Mouse (Mus musculus): Measurements from ENCODE around the gene Tatdn3. TPM values are rescaled to one million over a fixed set of nuclear protein-coding genes. Genes with fewer than 3 reads are reported as not detected.

Gene Tatdn3
- polyA plus RNA-seq, 1 experiment from 2014 or later, result 11.9 TPM

- H3K9me3 ChIP-seq (ENCODE audit: low read length), result no peaks in the 10 kb centered on the region
- 80% methylated on average over 16 of the region's 16 CpGs for WGBS
- DNase-seq (ENCODE audit: low spot score) (no peak), ATAC-seq (no peak)
- no peak overlapping the region for H3K4me3 ChIP-seq (ENCODE audit: low read depth, low read length)
- H3K9ac ChIP-seq (replicated peaks; ENCODE audit: low read depth), result no peak overlapping the region
- H3K27me3 ChIP-seq (replicated peaks; ENCODE audit: insufficient read depth, low read length), result no peaks in the 10 kb centered on the region
- no peak for TF ChIP-seq CTCF (IDR thresholded peaks at IDR 0.05)
- no peak for TF ChIP-seq EP300 (IDR thresholded peaks at IDR 0.05)
- H3K4me2 ChIP-seq (replicated peaks; ENCODE audit: low read depth, low read length), result no peak overlapping the region
- no peaks in the 10 kb centered on the region for H3K4me1 ChIP-seq (ENCODE audit: insufficient read depth, low read depth, low read length)
- no peaks in the 10 kb centered on the region for H3K36me3 ChIP-seq (ENCODE audit: insufficient read depth, low read length)
- H3K27ac ChIP-seq (ENCODE audit: low read length), result no peak overlapping the region
Measured at GRCm38 (mm10) chr1:191072329-191072913, 9.7 kb upstream of the Tatdn3 start.

- DNase-seq (ENCODE audit: low spot score) (no peak), ATAC-seq (no peak)
- Histone ChIP-seq H3K9ac (replicated peaks; ENCODE audit: low read depth) (no peak overlapping the region), H3K9me3 (ENCODE audit: low read length) (no peaks in the 10 kb centered on the region), H3K4me1 (ENCODE audit: insufficient read depth, low read depth, low read length) (no peaks in the 10 kb centered on the region), H3K27me3 (replicated peaks; ENCODE audit: insufficient read depth, low read length) (no peaks in the 10 kb centered on the region), H3K36me3 (ENCODE audit: insufficient read depth, low read length) (no peaks in the 10 kb centered on the region), H3K4me2 (replicated peaks; ENCODE audit: low read depth, low read length) (no peak overlapping the region), H3K4me3 (ENCODE audit: low read depth, low read length) (no peak overlapping the region), H3K27ac (ENCODE audit: low read length) (no peak overlapping the region)
- 83% methylated on average over 6 of the region's 6 CpGs for WGBS
- no peak for TF ChIP-seq EP300 (IDR thresholded peaks at IDR 0.05)
- TF ChIP-seq CTCF (IDR thresholded peaks at IDR 0.05), result no peak
Measured at GRCm38 (mm10) chr1:191071613-191072012, 8.9 kb upstream of the Tatdn3 start.

GRCm38 (mm10) chr1:191070259-191070658 lies 7.5 kb upstream of the Tatdn3 start:
- TF ChIP-seq EP300 (IDR thresholded peaks at IDR 0.05) (no peak), CTCF (IDR thresholded peaks at IDR 0.05) (no peak)
- WGBS, result 80% methylated on average over 4 of the region's 4 CpGs
- H3K27ac ChIP-seq (ENCODE audit: low read length), result no peak overlapping the region
- ATAC-seq (no peak), DNase-seq (ENCODE audit: low spot score) (no peak)
- no peak overlapping the region for H3K4me2 ChIP-seq (replicated peaks; ENCODE audit: low read depth, low read length)
- no peak overlapping the region for H3K9ac ChIP-seq (replicated peaks; ENCODE audit: low read depth)
- no peaks in the 10 kb centered on the region for H3K9me3 ChIP-seq (ENCODE audit: low read length)
- H3K36me3 ChIP-seq (ENCODE audit: insufficient read depth, low read length), result no peaks in the 10 kb centered on the region
- H3K4me1 ChIP-seq (ENCODE audit: insufficient read depth, low read depth, low read length), result no peaks in the 10 kb centered on the region
- no peaks in the 10 kb centered on the region for H3K27me3 ChIP-seq (replicated peaks; ENCODE audit: insufficient read depth, low read length)
- no peak overlapping the region for H3K4me3 ChIP-seq (ENCODE audit: low read depth, low read length)

- peak; percentile 50 for TF ChIP-seq CTCF (IDR thresholded peaks at IDR 0.05)
- no peak for TF ChIP-seq EP300 (IDR thresholded peaks at IDR 0.05)
- Histone ChIP-seq H3K27ac (ENCODE audit: low read length) (no peak overlapping the region), H3K9me3 (ENCODE audit: low read length) (no peaks in the 10 kb centered on the region), H3K36me3 (ENCODE audit: insufficient read depth, low read length) (no peaks in the 10 kb centered on the region), H3K4me1 (ENCODE audit: insufficient read depth, low read depth, low read length) (peaks cover 1% of the 10 kb centered on the region; the same call in 1 of the 2 replicates), H3K4me3 (ENCODE audit: low read depth, low read length) (no peak overlapping the region), H3K9ac (replicated peaks; ENCODE audit: low read depth) (no peak overlapping the region), H3K4me2 (replicated peaks; ENCODE audit: low read depth, low read length) (no peak overlapping the region), H3K27me3 (replicated peaks; ENCODE audit: insufficient read depth, low read length) (no peaks in the 10 kb centered on the region)
- ATAC-seq (no peak), DNase-seq (ENCODE audit: low spot score) (no peak)
- 79% methylated on average over 5 of the region's 5 CpGs for WGBS
Measured at GRCm38 (mm10) chr1:191068377-191068776, 5.6 kb upstream of the Tatdn3 start.

GRCm38 (mm10) chr1:191065188-191065587 lies 2.5 kb upstream of the Tatdn3 start:
- no peak overlapping the region for H3K4me2 ChIP-seq (replicated peaks; ENCODE audit: low read depth, low read length)
- WGBS, result 81% methylated on average over 4 of the region's 4 CpGs
- H3K9ac ChIP-seq (replicated peaks; ENCODE audit: low read depth), result no peak overlapping the region
- ATAC-seq, result no peak
- H3K27ac ChIP-seq (ENCODE audit: low read length), result no peak overlapping the region
- TF ChIP-seq EP300 (IDR thresholded peaks at IDR 0.05), result no peak
- no peak for TF ChIP-seq CTCF (IDR thresholded peaks at IDR 0.05)
- DNase-seq (ENCODE audit: low spot score), result no peak
- no peaks in the 10 kb centered on the region for H3K27me3 ChIP-seq (replicated peaks; ENCODE audit: insufficient read depth, low read length)
- H3K4me1 ChIP-seq (ENCODE audit: insufficient read depth, low read depth, low read length), result peaks cover 9% of the 10 kb centered on the region; the same call in 1 of the 2 replicates
- H3K9me3 ChIP-seq (ENCODE audit: low read length), result no peaks in the 10 kb centered on the region
- H3K36me3 ChIP-seq (ENCODE audit: insufficient read depth, low read length), result no peaks in the 10 kb centered on the region
- H3K4me3 ChIP-seq (ENCODE audit: low read depth, low read length), result no peak overlapping the region

GRCm38 (mm10) chr1:191064535-191064934 lies 1.8 kb upstream of the Tatdn3 start:
- ATAC-seq (no peak), DNase-seq (ENCODE audit: low spot score) (no peak)
- Histone ChIP-seq H3K27ac (ENCODE audit: low read length) (no peak overlapping the region), H3K27me3 (replicated peaks; ENCODE audit: insufficient read depth, low read length) (no peaks in the 10 kb centered on the region), H3K4me1 (ENCODE audit: insufficient read depth, low read depth, low read length) (peaks cover 9% of the 10 kb centered on the region; the same call in 1 of the 2 replicates), H3K9me3 (ENCODE audit: low read length) (no peaks in the 10 kb centered on the region), H3K4me2 (replicated peaks; ENCODE audit: low read depth, low read length) (no peak overlapping the region), H3K9ac (replicated peaks; ENCODE audit: low read depth) (no peak overlapping the region), H3K4me3 (ENCODE audit: low read depth, low read length) (no peak overlapping the region), H3K36me3 (ENCODE audit: insufficient read depth, low read length) (no peaks in the 10 kb centered on the region)
- TF ChIP-seq EP300 (IDR thresholded peaks at IDR 0.05) (no peak), CTCF (IDR thresholded peaks at IDR 0.05) (no peak)
- 84% methylated on average over 2 of the region's 2 CpGs for WGBS

Data from lung, postnatal 0 days (tissue).